8 mouse cellular contexts compared by ENCODE assay signal in genomic region chr12:81532316-81533028, GRCm38 (mm10). TPM values are rescaled to one million over a fixed set of nuclear protein-coding genes. Genes with fewer than 3 reads are reported as not detected.
DNase-seq lines count a peak whose midpoint lies in the region; ATAC-seq and TF ChIP-seq lines count a peak whose summit lies in the region.

TSS of gene Gm20498 (minus strand) at chr12:81532905.
TSS of gene Synj2bp (minus strand) at chr12:81532911.

- peak; percentile 89 for DNase-seq in CH12.LX (ENCODE audit: extremely low read depth)
- peak; percentile 76 for DNase-seq in c-Kit-positive CD71-positive TER-119-negative erythroid progenitor cells, embryonic 14.5 days (ENCODE audit: low read depth)
- DNase-seq in forebrain, embryonic 11.5 days (ENCODE audit: low spot score): peak; percentile 88
- peak; percentile 91 to 92 for DNase-seq in kidney, postnatal 36 days
- DNase-seq in telencephalon, adult 2 months (ENCODE audit: low read depth, low spot score): peak; percentile 90

- dilution Hi-C loops in CH12.LX (cut with MboI; ENCODE audit: extremely low pct_ligation_motif_present, extremely low pct_unique_long_range_greater_than_20kb, low sequenced_read_pairs): no loop called here

- H3K27me3 ChIP-seq in CH12.LX (replicated peaks): no peaks in the 10 kb centered on the region
- H3K27me3 ChIP-seq in forebrain, embryonic 11.5 days (ENCODE audit: control insufficient read depth, insufficient read depth, low read length): no peaks in the 10 kb centered on the region
- H3K27me3 ChIP-seq in heart, embryonic 16.5 days (ENCODE audit: control insufficient read depth, insufficient read depth, low read length): no peaks in the 10 kb centered on the region
- no peaks in the 10 kb centered on the region for H3K27me3 ChIP-seq in liver, embryonic 15.5 days
- no peaks in the 10 kb centered on the region for H3K27me3 ChIP-seq in neural tube, embryonic 12.5 days (replicated peaks)

- no peak for TF ChIP-seq CTCF in CH12.LX (conservative IDR thresholded peaks at IDR 0.05 in 1 of 2, IDR thresholded peaks at IDR 0.05 in 1 of 2; ENCODE audit: low read depth in 2 of 2, low read length in 2 of 2)

- H3K4me3 ChIP-seq in CH12.LX (replicated peaks in 1 of 3; ENCODE audit: low read depth in 2 of 3, low read length in 2 of 3, poor library complexity in 1 of 3): peak within 1 kb of the TSS; percentile 65 to 86 (median 85)
- peak within 1 kb of the TSS; percentile 75 for H3K4me3 ChIP-seq in forebrain, embryonic 11.5 days (ENCODE audit: low read depth, low read length)
- peak within 1 kb of the TSS; percentile 82 for H3K4me3 ChIP-seq in heart, embryonic 16.5 days (ENCODE audit: low read length)
- peak within 1 kb of the TSS; percentile 73 for H3K4me3 ChIP-seq in liver, embryonic 15.5 days (replicated peaks)
- peak within 1 kb of the TSS; percentile 75 for H3K4me3 ChIP-seq in neural tube, embryonic 12.5 days

- peak within 1 kb of the TSS; percentile 90; the same call in 1 of the 2 replicates for H3K4me2 ChIP-seq in CH12.LX (ENCODE audit: insufficient read depth, low read depth, poor library complexity, severe bottlenecking)
- H3K4me2 ChIP-seq in forebrain, embryonic 11.5 days (ENCODE audit: low read depth, low read length, severe bottlenecking): peak within 1 kb of the TSS; percentile 53
- peak within 1 kb of the TSS; percentile 78 for H3K4me2 ChIP-seq in heart, embryonic 16.5 days (ENCODE audit: low read depth, low read length)
- H3K4me2 ChIP-seq in liver, embryonic 15.5 days: peak within 1 kb of the TSS; percentile 75
- H3K4me2 ChIP-seq in neural tube, embryonic 12.5 days (replicated peaks): peak within 1 kb of the TSS; percentile 83

- ATAC-seq in forebrain, embryonic 11.5 days (replicated peaks; ENCODE audit: low FRiP score): peak; percentile 89
- ATAC-seq in heart, embryonic 16.5 days (replicated peaks; ENCODE audit: extremely low read depth, insufficient read depth, low FRiP score): peak; percentile 95
- ATAC-seq in liver, embryonic 15.5 days (ENCODE audit: insufficient read depth): peak; percentile 86
- ATAC-seq in neural tube, embryonic 12.5 days (ENCODE audit: low FRiP score, low read depth): peak; percentile 91

- no peak for TF ChIP-seq RAD21 in CH12.LX (IDR thresholded peaks at IDR 0.05; ENCODE audit: low read depth, low read length)

- peak within 1 kb of the TSS; percentile 25 for H3K27ac ChIP-seq in CH12.LX (ENCODE audit: insufficient read depth, low read depth)
- H3K27ac ChIP-seq in forebrain, embryonic 11.5 days (ENCODE audit: low read depth, low read length): no peak within 1 kb of the TSS
- peak within 1 kb of the TSS; percentile 73 for H3K27ac ChIP-seq in heart, embryonic 16.5 days (ENCODE audit: low read length)
- peak within 1 kb of the TSS; percentile 79 for H3K27ac ChIP-seq in liver, embryonic 15.5 days (replicated peaks)
- H3K27ac ChIP-seq in neural tube, embryonic 12.5 days: no peak within 1 kb of the TSS

- under 1% methylated on average over 46 of the region's 46 CpGs for WGBS in forebrain, embryonic 11.5 days
- under 1% methylated on average over 46 of the region's 46 CpGs for WGBS in heart, embryonic 16.5 days
- WGBS in liver, embryonic 15.5 days (ENCODE audit: insufficient replicate concordance): under 1% methylated on average over 46 of the region's 46 CpGs
- WGBS in neural tube, embryonic 12.5 days: under 1% methylated on average over 46 of the region's 46 CpGs

- peaks cover 22% of the 10 kb centered on the region for H3K79me2 ChIP-seq in CH12.LX (replicated peaks; ENCODE audit: control insufficient read depth, extremely low read depth, insufficient read depth, poor library complexity, severe bottlenecking)

- peak within 1 kb of the TSS; percentile 87 for H3K9ac ChIP-seq in CH12.LX (ENCODE audit: insufficient read depth, low read depth)
- H3K9ac ChIP-seq in forebrain, embryonic 11.5 days (ENCODE audit: low read length): peak within 1 kb of the TSS; percentile 68
- peak within 1 kb of the TSS; percentile 83 for H3K9ac ChIP-seq in heart, embryonic 16.5 days (ENCODE audit: low read length)
- peak within 1 kb of the TSS; percentile 62 for H3K9ac ChIP-seq in liver, embryonic 15.5 days
- H3K9ac ChIP-seq in neural tube, embryonic 12.5 days: peak within 1 kb of the TSS; percentile 68

- H3K9me3 ChIP-seq in CH12.LX (replicated peaks; ENCODE audit: low read length): no peaks in the 10 kb centered on the region
- H3K9me3 ChIP-seq in forebrain, embryonic 11.5 days (ENCODE audit: control insufficient read depth, low read length): no peaks in the 10 kb centered on the region
- H3K9me3 ChIP-seq in heart, embryonic 16.5 days (replicated peaks; ENCODE audit: control insufficient read depth, low read length): no peaks in the 10 kb centered on the region
- H3K9me3 ChIP-seq in liver, embryonic 15.5 days (replicated peaks): no peaks in the 10 kb centered on the region
- no peaks in the 10 kb centered on the region for H3K9me3 ChIP-seq in neural tube, embryonic 12.5 days

- TF ChIP-seq EP300 in CH12.LX (IDR thresholded peaks at IDR 0.05; ENCODE audit: low read length): no peak

- peak; percentile 93 for TF ChIP-seq POLR2A in CH12.LX (IDR thresholded peaks at IDR 0.05; ENCODE audit: low read depth, low read length)

- H3K36me3 ChIP-seq in CH12.LX (replicated peaks in 1 of 2; ENCODE audit: control insufficient read depth in 1 of 2, insufficient read depth in 1 of 2, low read length in 1 of 2): peaks cover 0 to 5% of the 10 kb centered on the region in 2 experiments
- H3K36me3 ChIP-seq in forebrain, embryonic 11.5 days (ENCODE audit: control insufficient read depth, insufficient read depth, low read length): no peaks in the 10 kb centered on the region
- no peaks in the 10 kb centered on the region for H3K36me3 ChIP-seq in heart, embryonic 16.5 days (ENCODE audit: control insufficient read depth, insufficient read depth)
- no peaks in the 10 kb centered on the region for H3K36me3 ChIP-seq in liver, embryonic 15.5 days (replicated peaks)
- no peaks in the 10 kb centered on the region for H3K36me3 ChIP-seq in neural tube, embryonic 12.5 days

- peaks cover 2 to 18% of the 10 kb centered on the region in 2 experiments; a peak in 3 of 4 replicates for H3K4me1 ChIP-seq in CH12.LX (ENCODE audit: control insufficient read depth in 1 of 2, insufficient read depth in 2 of 2)
- H3K4me1 ChIP-seq in forebrain, embryonic 11.5 days (replicated peaks; ENCODE audit: control insufficient read depth, insufficient read depth, low read length): no peaks in the 10 kb centered on the region
- H3K4me1 ChIP-seq in heart, embryonic 16.5 days (ENCODE audit: control insufficient read depth, insufficient read depth, low read length): peaks cover 6% of the 10 kb centered on the region
- peaks cover 14% of the 10 kb centered on the region for H3K4me1 ChIP-seq in liver, embryonic 15.5 days (replicated peaks)
- H3K4me1 ChIP-seq in neural tube, embryonic 12.5 days: no peaks in the 10 kb centered on the region; the same call in 1 of the 2 replicates

- in situ Hi-C loops in CH12.LX (cut with MboI; ENCODE audit: low pct_ligation_motif_present, low pct_unique_long_range_greater_than_20kb, low sequenced_read_pairs): no loop called here

TF ChIP-seq in CH12.LX, 34 proteins besides CTCF, POLR2A, EP300 and RAD21 (continues in another document):
- TF ChIP-seq TCF12 (IDR thresholded peaks at IDR 0.05; ENCODE audit: low read depth, low read length) (peak; percentile 62), RCOR1 (conservative IDR thresholded peaks at IDR 0.05; ENCODE audit: low read depth, low read length) (no peak), JUN (IDR thresholded peaks at IDR 0.05; ENCODE audit: insufficient read depth, low read depth, low read length) (no peak), MYC (IDR thresholded peaks at IDR 0.05; ENCODE audit: low read depth, low read length) (peak; percentile 53; the same call in 1 of the 2 replicates), BHLHE40 (IDR thresholded peaks at IDR 0.05; ENCODE audit: low read depth, low read length) (no peak), NELFE (IDR thresholded peaks at IDR 0.05; ENCODE audit: low read depth, low read length) (peak; percentile 91), MEF2A (IDR thresholded peaks at IDR 0.05; ENCODE audit: borderline replicate concordance, low read depth, low read length) (no peak; the same call in 1 of the 2 replicates), CHD1 (IDR thresholded peaks at IDR 0.05; ENCODE audit: low read depth, low read length) (no peak), MAX (IDR thresholded peaks at IDR 0.05; ENCODE audit: low read length) (no peak), ZC3H11A (IDR thresholded peaks at IDR 0.05; ENCODE audit: low read depth, low read length) (no peak), MAFK (IDR thresholded peaks at IDR 0.05; ENCODE audit: insufficient replicate concordance, low read length) (no peak), TBP (conservative IDR thresholded peaks at IDR 0.05; ENCODE audit: low read depth, low read length) (peak; percentile 80), ZNF384 (IDR thresholded peaks at IDR 0.05; ENCODE audit: low read depth, low read length) (no peak), GABPA (IDR thresholded peaks at IDR 0.05; ENCODE audit: insufficient replicate concordance, low read depth, low read length) (no peak; the same call in 1 of the 2 replicates), IRF4 (IDR thresholded peaks at IDR 0.05; ENCODE audit: low read depth, low read length) (peak; percentile 74), E2F4 (IDR thresholded peaks at IDR 0.05; ENCODE audit: insufficient replicate concordance, low read depth, low read length) (no peak), USF1 (IDR thresholded peaks at IDR 0.05; ENCODE audit: low read depth, low read length) (no peak), MAZ (IDR thresholded peaks at IDR 0.05; ENCODE audit: low read depth, low read length) (no peak)

RNA-seq across cellular contexts. Expression of gene Gm20498, which starts in this region (rescaled TPM):
- total RNA-seq in CH12.LX (2012; rRNA removed) (52.2 and 54.8 TPM in 2 replicates), CH12.LX (2014; rRNA removed) (24.6 and 25.7 TPM in 2 replicates)
- 30.9 and 32.6 TPM in 2 replicates for polyA plus RNA-seq in CH12.LX (2012; ENCODE audit: insufficient read length, low read depth)
- 25.1 and 28.0 TPM in 2 replicates for polyA plus RNA-seq in forebrain, embryonic 11.5 days (2014; fragmentation: Nextera tagmentation; extraction: Ambion mirVana)
- polyA plus RNA-seq in heart, embryonic 16.5 days (2015; fragmentation: Nextera tagmentation; extraction: Ambion mirVana): 28.6 and 29.9 TPM in 2 replicates
- 10.4 and 11.1 TPM in 2 replicates for polyA plus RNA-seq in liver, embryonic 15.5 days (2015; fragmentation: Nextera tagmentation; extraction: Ambion mirVana)
- 30.5 and 30.9 TPM in 2 replicates for polyA plus RNA-seq in neural tube, embryonic 12.5 days (2016; fragmentation: Nextera tagmentation; extraction: Ambion mirVana)

RNA-seq across cellular contexts. Expression of gene Synj2bp, which starts in this region (rescaled TPM):
- 20.2 and 21.3 TPM in 2 replicates for total RNA-seq in CH12.LX (2012; rRNA removed)
- total RNA-seq in CH12.LX (2014; rRNA removed): 43.1 and 49.5 TPM in 2 replicates
- 30.9 and 33.3 TPM in 2 replicates for polyA plus RNA-seq in CH12.LX (2012; ENCODE audit: insufficient read length, low read depth)
- polyA plus RNA-seq in forebrain, embryonic 11.5 days (2014; fragmentation: Nextera tagmentation; extraction: Ambion mirVana): 30.9 and 34.9 TPM in 2 replicates
- polyA plus RNA-seq in heart, embryonic 16.5 days (2015; fragmentation: Nextera tagmentation; extraction: Ambion mirVana): 33.5 and 35.2 TPM in 2 replicates
- 13.0 and 13.2 TPM in 2 replicates for polyA plus RNA-seq in liver, embryonic 15.5 days (2015; fragmentation: Nextera tagmentation; extraction: Ambion mirVana)
- 35.4 and 36.2 TPM in 2 replicates for polyA plus RNA-seq in neural tube, embryonic 12.5 days (2016; fragmentation: Nextera tagmentation; extraction: Ambion mirVana)

Comparison
In these comparisons a context has a peak if more than half of its experiments do, and no peak if none do; other contexts are left out.
1. H3K27ac ChIP-seq: peak in CH12.LX (single experiment), heart, embryonic 16.5 days (single experiment) and liver, embryonic 15.5 days (single experiment); none in forebrain, embryonic 11.5 days (single experiment) and neural tube, embryonic 12.5 days (single experiment).
2. Peak in every context shown above with its lines, with median percentiles within 50 percentile points of each other: DNase-seq, H3K4me2 ChIP-seq, H3K4me3 ChIP-seq, H3K9ac ChIP-seq and ATAC-seq.